Mouse (Mus musculus) liver, embryonic 11.5 days (tissue): ENCODE data around the gene Pfdn6. TPM values are rescaled to one million over a fixed set of nuclear protein-coding genes. Genes with fewer than 3 reads are reported as not detected.
A peak's percentile ranks its signal among the peaks of the same experiment; 100 is the strongest.
"Not testable (repeated sequence)": the region's sequence is repeated elsewhere in the genome, so short reads cannot be mapped to it uniquely, and the experiment has no call there.

Experiments
- ATAC-seq: fragments of 200-750 bp; cut with Nextera tagmentation; replicated peaks from 2 replicates; pipeline ENCODE4 v1.8.0; 2017; ENCODE audit warnings: moderate number of reproducible peaks, mild to moderate bottlenecking, moderate TSS enrichment, moderate library complexity; ENCODE audit not compliant: low FRiP score
- DNase-seq: peaks from one replicate; pipeline ENCODE4 v3.0.0-alpha.2; 2017; ENCODE audit warnings: low spot score
- H3K27ac ChIP-seq: fragments of 300-500 bp; sonication (generic); 2 replicates; pipeline ENCODE4 v1.5.1; 2014; ENCODE audit warnings: mild to moderate bottlenecking, low read depth, low read length, control low read depth
- H3K27me3 ChIP-seq: fragments of 300-500 bp; sonication (generic); replicated peaks from 2 replicates; pipeline ENCODE4 v1.6.1; 2014; ENCODE audit warnings: low read length, mixed read lengths; ENCODE audit not compliant: control insufficient read depth, insufficient read depth
- H3K36me3 ChIP-seq: fragments of 300-500 bp; sonication (generic); 2 replicates; pipeline ENCODE4 v1.6.1; 2014; ENCODE audit warnings: mild to moderate bottlenecking, low read length, moderate library complexity, mixed read lengths; ENCODE audit not compliant: control insufficient read depth, insufficient read depth
- H3K4me1 ChIP-seq: fragments of 300-500 bp; sonication (generic); replicated peaks from 2 replicates; pipeline ENCODE4 v1.6.1; 2014; ENCODE audit warnings: low read length, mixed read lengths; ENCODE audit not compliant: control insufficient read depth, insufficient read depth
- H3K4me2 ChIP-seq: fragments of 300-500 bp; sonication (generic); 2 replicates; pipeline ENCODE4 v1.6.1; 2014; ENCODE audit warnings: mild to moderate bottlenecking, control low read depth, moderate library complexity
- H3K4me3 ChIP-seq: fragments of 300-500 bp; sonication (generic); 2 replicates; pipeline ENCODE4 v1.5.1; 2014; ENCODE audit warnings: low read depth, low read length, control low read depth
- H3K9ac ChIP-seq: fragments of 300-500 bp; sonication (generic); 2 replicates; pipeline ENCODE4 v1.6.1; 2014; ENCODE audit warnings: low read depth, low read length, control low read depth
- H3K9me3 ChIP-seq: fragments of 300-500 bp; sonication (generic); 2 replicates; pipeline ENCODE4 v1.6.1; 2016; ENCODE audit warnings: low read length, inconsistent platforms, mixed read lengths; ENCODE audit not compliant: control insufficient read depth
- WGBS: fragments of 180-500 bp; shearing (Covaris S2); extraction: QIAGEN DNeasy Blood & Tissue Kit; methylation state at CpG from one replicate; pipeline ENCODE4 v1.1.7; 2014; 5-methylcytosine and 5-hydroxymethylcytosine counted together
- polyA plus RNA-seq: library from polyadenylated mRNA; unstranded; fragments of >200 nt; fragmentation: Nextera tagmentation; extraction: Ambion mirVana; gene quantifications from 2 replicates; pipeline ENCODE4 v1.2.1, GENCODE M21; 2014

Pfdn6 gene
- polyA plus RNA-seq, 1 experiment from 2014 or later: 286 TPM

GRCm38 (mm10) chr17:33910346-33911051, 29.6 kb downstream of the Pfdn6 start:
- H3K4me1 ChIP-seq: peaks cover 23% of the 10 kb centered on the region

GRCm38 (mm10) chr17:33909869-33910250, 30.3 kb downstream of the Pfdn6 start:
- under 1% methylated on average over 14 of the region's 14 CpGs for WGBS
- Histone ChIP-seq H3K4me3 (peak overlapping the region; percentile 94), H3K9ac (peak overlapping the region; percentile 96), H3K36me3 (peaks cover 38% of the 10 kb centered on the region), H3K4me2 (peak overlapping the region; percentile 98), H3K27me3 (no peaks in the 10 kb centered on the region), H3K27ac (peak overlapping the region; percentile 94), H3K4me1 (peaks cover 17% of the 10 kb centered on the region), H3K9me3 (no peaks in the 10 kb centered on the region)
- DNase-seq (no peak), ATAC-seq (no peak; the same call in 1 of the 2 replicates)

More at GRCm38 (mm10) chr17:33910346-33911051, 29.6 kb downstream of the Pfdn6 start:
- Histone ChIP-seq H3K27ac (peak overlapping the region; percentile 94; the same call in 1 of the 2 replicates), H3K9me3 (no peaks in the 10 kb centered on the region), H3K9ac (peak overlapping the region; percentile 96), H3K27me3 (no peaks in the 10 kb centered on the region), H3K4me2 (peak overlapping the region; percentile 98), H3K36me3 (peaks cover 38% of the 10 kb centered on the region), H3K4me3 (peak overlapping the region; percentile 94)
- no peak for DNase-seq
- 46% methylated on average over 11 of the region's 11 CpGs for WGBS
- ATAC-seq: no peak

GRCm38 (mm10) chr17:33909077-33909868, 30.9 kb downstream of the Pfdn6 start, which contains the start of gene Daxx:
Gene Daxx (plus strand): TSS chr17:33909414.
- under 1% methylated on average over 68 of the region's 68 CpGs for WGBS
- Histone ChIP-seq H3K9me3 (no peaks in the 10 kb centered on the region), H3K9ac (peak within 1 kb of the TSS; percentile 96), H3K4me2 (peak within 1 kb of the TSS; percentile 98), H3K4me1 (peaks cover 16% of the 10 kb centered on the region), H3K27ac (peak within 1 kb of the TSS; percentile 94), H3K27me3 (no peaks in the 10 kb centered on the region), H3K36me3 (peaks cover 34% of the 10 kb centered on the region), H3K4me3 (peak within 1 kb of the TSS; percentile 94)
- ATAC-seq: peak; percentile 96
- peak; percentile 96 for DNase-seq

- DNase-seq (peak; percentile 71), ATAC-seq (peak; percentile 47)
- under 1% methylated on average over 42 of the region's 44 CpGs for WGBS
- peak overlapping the region; percentile 98 for H3K4me2 ChIP-seq
- H3K27ac ChIP-seq: peak overlapping the region; percentile 94
- H3K27me3 ChIP-seq: no peaks in the 10 kb centered on the region
- peaks cover 16% of the 10 kb centered on the region for H3K4me1 ChIP-seq
- peaks cover 26% of the 10 kb centered on the region for H3K36me3 ChIP-seq
- H3K9me3 ChIP-seq: no peaks in the 10 kb centered on the region
- H3K9ac ChIP-seq: peak overlapping the region; percentile 72
- H3K4me3 ChIP-seq: peak overlapping the region; percentile 94
Measured at GRCm38 (mm10) chr17:33908331-33909076, 31.6 kb downstream of the Pfdn6 start.

- DNase-seq, H3K36me3 ChIP-seq, H3K27ac ChIP-seq, H3K9me3 ChIP-seq, ATAC-seq, H3K4me3 ChIP-seq, H3K9ac ChIP-seq, H3K27me3 ChIP-seq, H3K4me2 ChIP-seq: not testable (repeated sequence)
- 58% methylated on average over 3 of the region's 4 CpGs for WGBS
- peaks cover 35% of the 10 kb centered on the region for H3K4me1 ChIP-seq
Measured at GRCm38 (mm10) chr17:33904835-33905234, 35.3 kb downstream of the Pfdn6 start, which contains the start of gene Platr17. Gene Platr17 (plus strand): TSS chr17:33905135.

GRCm38 (mm10) chr17:33903911-33904651, 36.1 kb downstream of the Pfdn6 start:
- WGBS: 68% methylated on average over 6 of the region's 6 CpGs
- H3K4me2 ChIP-seq, H3K9me3 ChIP-seq, DNase-seq, H3K36me3 ChIP-seq, H3K4me3 ChIP-seq, H3K27me3 ChIP-seq, ATAC-seq, H3K9ac ChIP-seq: not testable (repeated sequence)
- 0 out of 2 replicates have a peak overlapping the region, but pooled peaks have one; percentile 11 for H3K27ac ChIP-seq
- H3K4me1 ChIP-seq: peaks cover 37% of the 10 kb centered on the region

GRCm38 (mm10) chr17:33902491-33902890, 37.7 kb downstream of the Pfdn6 start:
- Histone ChIP-seq H3K4me3 (no peak overlapping the region), H3K27ac (peak overlapping the region; percentile 54), H3K36me3 (no peaks in the 10 kb centered on the region), H3K27me3 (no peaks in the 10 kb centered on the region), H3K9me3 (no peaks in the 10 kb centered on the region), H3K4me1 (peaks cover 36% of the 10 kb centered on the region), H3K4me2 (peak overlapping the region; percentile 37), H3K9ac (no peak overlapping the region)
- 57% methylated on average over 7 of the region's 7 CpGs for WGBS
- no peak for ATAC-seq
- DNase-seq: no peak

GRCm38 (mm10) chr17:33902079-33902478, 38.1 kb downstream of the Pfdn6 start:
- Histone ChIP-seq H3K4me1 (peaks cover 36% of the 10 kb centered on the region), H3K27ac (no peak overlapping the region), H3K4me3 (no peak overlapping the region), H3K4me2 (peak overlapping the region; percentile 37), H3K9ac (no peak overlapping the region), H3K36me3 (no peaks in the 10 kb centered on the region), H3K9me3 (no peaks in the 10 kb centered on the region), H3K27me3 (no peaks in the 10 kb centered on the region)
- DNase-seq (no peak), ATAC-seq (no peak)
- 67% methylated on average over 4 of the region's 4 CpGs for WGBS
